Mouse (Mus musculus): ENCODE data around the gene Olfr1148. TPM values are rescaled to one million over a fixed set of nuclear protein-coding genes. Genes with fewer than 3 reads are reported as not detected.

Olfr1148 gene
- polyA plus RNA-seq, 2 experiments, result not detected

DNA sequence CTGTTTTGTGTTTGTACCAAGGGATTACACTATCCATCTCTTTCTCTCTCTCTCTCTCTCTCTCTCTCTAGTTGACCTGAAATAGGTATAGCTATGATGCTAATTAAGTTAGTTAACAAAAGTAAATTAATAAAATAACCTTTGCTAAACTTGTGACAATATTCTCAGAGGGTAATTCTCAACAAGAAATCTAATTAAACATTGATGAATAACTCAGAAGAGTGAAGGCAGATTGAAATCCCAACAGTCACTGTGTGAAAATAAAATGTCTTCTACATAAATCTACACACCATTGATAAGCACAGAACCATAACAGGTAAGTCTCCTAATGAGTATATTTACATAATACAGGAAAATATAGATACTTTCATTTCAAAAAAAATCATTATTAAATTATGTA lies 35.9 kb downstream of the Olfr1148 start, which contains the start of gene Olfr1152:
TSS of gene Olfr1152 (plus strand) at position 301 of the 400 bp plus-strand sequence.
- Histone ChIP-seq H3K27me3 (ENCODE audit: control insufficient read depth, insufficient read depth, low read length) (no peaks in the 10 kb centered on the region), H3K9me3 (ENCODE audit: control insufficient read depth, low read length) (no peaks in the 10 kb centered on the region), H3K4me2 (ENCODE audit: low read depth) (no peak within 1 kb of the TSS), H3K4me1 (replicated peaks; ENCODE audit: control insufficient read depth in 2 of 2, insufficient read depth in 2 of 2, low read length in 1 of 2) (no peaks in the 10 kb centered on the region), H3K27ac (no peak within 1 kb of the TSS), H3K36me3 (replicated peaks; ENCODE audit: control insufficient read depth, insufficient read depth, low read depth) (no peaks in the 10 kb centered on the region), H3K9ac (replicated peaks) (no peak within 1 kb of the TSS), H3K4me3 (ENCODE audit: insufficient read depth in 1 of 2, low read depth in 2 of 2, low read length in 2 of 2) (no peak within 1 kb of the TSS)
- no peak for ATAC-seq (ENCODE audit: insufficient read depth)
- DNase-seq (ENCODE audit: low read depth in 3 of 3, low spot score in 3 of 3), result no peak
- no peak for TF ChIP-seq EP300 (IDR thresholded peaks at IDR 0.05; ENCODE audit: low read depth)
- no peak for TF ChIP-seq CTCF (IDR thresholded peaks at IDR 0.05; ENCODE audit: low read depth)

Other genes starting within 250 kb of the Olfr1148 start
- not detected in 2 replicates for gene Olfr1130, start 224.3 kb upstream of the Olfr1148 start, polyA plus RNA-seq (2012; rRNA removed)
- not detected in 2 replicates for gene Olfr1130, start 224.3 kb upstream of the Olfr1148 start, polyA plus RNA-seq (2014; fragmentation: Nextera tagmentation; extraction: Ambion mirVana)
- gene Olfr1131, start 203.4 kb upstream of the Olfr1148 start, polyA plus RNA-seq (2012; rRNA removed), result not detected in 2 replicates
- gene Olfr1131, start 203.4 kb upstream of the Olfr1148 start, polyA plus RNA-seq (2014; fragmentation: Nextera tagmentation; extraction: Ambion mirVana), result not detected in 2 replicates
- not detected in 2 replicates for gene Olfr1132, start 193.0 kb upstream of the Olfr1148 start, polyA plus RNA-seq (2012; rRNA removed)
- gene Olfr1132, start 193.0 kb upstream of the Olfr1148 start, polyA plus RNA-seq (2014; fragmentation: Nextera tagmentation; extraction: Ambion mirVana), result not detected in 2 replicates
- not detected in 2 replicates for gene Olfr1133, start 183.2 kb upstream of the Olfr1148 start, polyA plus RNA-seq (2012; rRNA removed)
- gene Olfr1133, start 183.2 kb upstream of the Olfr1148 start, polyA plus RNA-seq (2014; fragmentation: Nextera tagmentation; extraction: Ambion mirVana), result not detected in 2 replicates
- gene Olfr1134, start 172.1 kb upstream of the Olfr1148 start, polyA plus RNA-seq (2012; rRNA removed), result not detected in 2 replicates
- not detected in 2 replicates for gene Olfr1134, start 172.1 kb upstream of the Olfr1148 start, polyA plus RNA-seq (2014; fragmentation: Nextera tagmentation; extraction: Ambion mirVana)
- not detected in 2 replicates for gene Olfr1135, start 156.9 kb upstream of the Olfr1148 start, polyA plus RNA-seq (2012; rRNA removed)
- gene Olfr1135, start 156.9 kb upstream of the Olfr1148 start, polyA plus RNA-seq (2014; fragmentation: Nextera tagmentation; extraction: Ambion mirVana), result not detected in 2 replicates
- gene Olfr1136, start 136.6 kb upstream of the Olfr1148 start, polyA plus RNA-seq (2012; rRNA removed), result not detected in 2 replicates
- not detected in 2 replicates for gene Olfr1136, start 136.6 kb upstream of the Olfr1148 start, polyA plus RNA-seq (2014; fragmentation: Nextera tagmentation; extraction: Ambion mirVana)
- gene Olfr1137, start 117.4 kb upstream of the Olfr1148 start, polyA plus RNA-seq (2012; rRNA removed), result not detected in 2 replicates
- gene Olfr1137, start 117.4 kb upstream of the Olfr1148 start, polyA plus RNA-seq (2014; fragmentation: Nextera tagmentation; extraction: Ambion mirVana), result not detected in 2 replicates
- gene Olfr1138, start 90.6 kb upstream of the Olfr1148 start, polyA plus RNA-seq (2012; rRNA removed), result not detected in 2 replicates
- gene Olfr1138, start 90.6 kb upstream of the Olfr1148 start, polyA plus RNA-seq (2014; fragmentation: Nextera tagmentation; extraction: Ambion mirVana), result not detected in 2 replicates
- gene Olfr1140, start 86.8 kb upstream of the Olfr1148 start, polyA plus RNA-seq (2012; rRNA removed), result not detected in 2 replicates
- gene Olfr1140, start 86.8 kb upstream of the Olfr1148 start, polyA plus RNA-seq (2014; fragmentation: Nextera tagmentation; extraction: Ambion mirVana), result not detected in 2 replicates
- not detected in 2 replicates for gene Olfr1141, start 76.5 kb upstream of the Olfr1148 start, polyA plus RNA-seq (2012; rRNA removed)
- not detected in 2 replicates for gene Olfr1141, start 76.5 kb upstream of the Olfr1148 start, polyA plus RNA-seq (2014; fragmentation: Nextera tagmentation; extraction: Ambion mirVana)
- gene Olfr152, start 51.0 kb upstream of the Olfr1148 start, polyA plus RNA-seq (2012; rRNA removed), result not detected in 2 replicates
- gene Olfr152, start 51.0 kb upstream of the Olfr1148 start, polyA plus RNA-seq (2014; fragmentation: Nextera tagmentation; extraction: Ambion mirVana), result not detected in 2 replicates
- not detected in 2 replicates for gene Olfr1143, start 29.9 kb upstream of the Olfr1148 start, polyA plus RNA-seq (2012; rRNA removed)
- gene Olfr1143, start 29.9 kb upstream of the Olfr1148 start, polyA plus RNA-seq (2014; fragmentation: Nextera tagmentation; extraction: Ambion mirVana), result not detected in 2 replicates
- not detected in 2 replicates for gene Olfr1145, start 20.7 kb upstream of the Olfr1148 start, polyA plus RNA-seq (2012; rRNA removed)
- gene Olfr1145, start 20.7 kb upstream of the Olfr1148 start, polyA plus RNA-seq (2014; fragmentation: Nextera tagmentation; extraction: Ambion mirVana), result not detected in 2 replicates
- not detected in 2 replicates for gene Olfr1150-ps1, start 13.5 kb downstream of the Olfr1148 start, polyA plus RNA-seq (2012; rRNA removed)
- not detected in 2 replicates for gene Olfr1150-ps1, start 13.5 kb downstream of the Olfr1148 start, polyA plus RNA-seq (2014; fragmentation: Nextera tagmentation; extraction: Ambion mirVana)
- not detected in 2 replicates for gene Olfr1151, start 25.3 kb downstream of the Olfr1148 start, polyA plus RNA-seq (2012; rRNA removed)
- gene Olfr1151, start 25.3 kb downstream of the Olfr1148 start, polyA plus RNA-seq (2014; fragmentation: Nextera tagmentation; extraction: Ambion mirVana), result not detected in 2 replicates
- gene Olfr1152, start 36.0 kb downstream of the Olfr1148 start, polyA plus RNA-seq (2012; rRNA removed), result not detected in 2 replicates
- gene Olfr1152, start 36.0 kb downstream of the Olfr1148 start, polyA plus RNA-seq (2014; fragmentation: Nextera tagmentation; extraction: Ambion mirVana), result not detected in 2 replicates
- not detected in 2 replicates for gene Olfr1153, start 64.4 kb downstream of the Olfr1148 start, polyA plus RNA-seq (2012; rRNA removed)
- gene Olfr1153, start 64.4 kb downstream of the Olfr1148 start, polyA plus RNA-seq (2014; fragmentation: Nextera tagmentation; extraction: Ambion mirVana), result not detected in 2 replicates
- gene Olfr1154, start 74.6 kb downstream of the Olfr1148 start, polyA plus RNA-seq (2012; rRNA removed), result not detected in 2 replicates
- gene Olfr1154, start 74.6 kb downstream of the Olfr1148 start, polyA plus RNA-seq (2014; fragmentation: Nextera tagmentation; extraction: Ambion mirVana), result not detected in 2 replicates
- gene Olfr1155, start 114.6 kb downstream of the Olfr1148 start, polyA plus RNA-seq (2012; rRNA removed), result not detected in 2 replicates
- not detected in 2 replicates for gene Olfr1155, start 114.6 kb downstream of the Olfr1148 start, polyA plus RNA-seq (2014; fragmentation: Nextera tagmentation; extraction: Ambion mirVana)
- not detected in 2 replicates for gene Olfr1156, start 122.6 kb downstream of the Olfr1148 start, polyA plus RNA-seq (2012; rRNA removed)
- gene Olfr1156, start 122.6 kb downstream of the Olfr1148 start, polyA plus RNA-seq (2014; fragmentation: Nextera tagmentation; extraction: Ambion mirVana), result not detected in 2 replicates
- not detected in 2 replicates for gene Olfr1157, start 137.8 kb downstream of the Olfr1148 start, polyA plus RNA-seq (2012; rRNA removed)
- gene Olfr1157, start 137.8 kb downstream of the Olfr1148 start, polyA plus RNA-seq (2014; fragmentation: Nextera tagmentation; extraction: Ambion mirVana), result not detected in 2 replicates
- not detected in 2 replicates for gene Olfr74, start 144.1 kb downstream of the Olfr1148 start, polyA plus RNA-seq (2012; rRNA removed)
- gene Olfr74, start 144.1 kb downstream of the Olfr1148 start, polyA plus RNA-seq (2014; fragmentation: Nextera tagmentation; extraction: Ambion mirVana), result not detected in 2 replicates
- gene Olfr1158, start 159.6 kb downstream of the Olfr1148 start, polyA plus RNA-seq (2012; rRNA removed), result not detected in 2 replicates
- gene Olfr1158, start 159.6 kb downstream of the Olfr1148 start, polyA plus RNA-seq (2014; fragmentation: Nextera tagmentation; extraction: Ambion mirVana), result not detected in 2 replicates
- gene Olfr1160, start 177.7 kb downstream of the Olfr1148 start, polyA plus RNA-seq (2012; rRNA removed), result not detected in 2 replicates
- not detected in 2 replicates for gene Olfr1160, start 177.7 kb downstream of the Olfr1148 start, polyA plus RNA-seq (2014; fragmentation: Nextera tagmentation; extraction: Ambion mirVana)
- gene Olfr1161, start 192.2 kb downstream of the Olfr1148 start, polyA plus RNA-seq (2012; rRNA removed), result not detected in 2 replicates
- not detected in 2 replicates for gene Olfr1161, start 192.2 kb downstream of the Olfr1148 start, polyA plus RNA-seq (2014; fragmentation: Nextera tagmentation; extraction: Ambion mirVana)
- gene Olfr73, start 207.2 kb downstream of the Olfr1148 start, polyA plus RNA-seq (2012; rRNA removed), result not detected in 2 replicates
- gene Olfr73, start 207.2 kb downstream of the Olfr1148 start, polyA plus RNA-seq (2014; fragmentation: Nextera tagmentation; extraction: Ambion mirVana), result not detected in 2 replicates
- gene Olfr1162, start 220.6 kb downstream of the Olfr1148 start, polyA plus RNA-seq (2012; rRNA removed), result not detected in 2 replicates
- gene Olfr1162, start 220.6 kb downstream of the Olfr1148 start, polyA plus RNA-seq (2014; fragmentation: Nextera tagmentation; extraction: Ambion mirVana), result not detected in 2 replicates
- not detected in 2 replicates for gene Olfr1163, start 241.3 kb downstream of the Olfr1148 start, polyA plus RNA-seq (2012; rRNA removed)
- gene Olfr1163, start 241.3 kb downstream of the Olfr1148 start, polyA plus RNA-seq (2014; fragmentation: Nextera tagmentation; extraction: Ambion mirVana), result not detected in 2 replicates